Mouse (Mus musculus): Measurements from ENCODE around the gene Itsn1. TPM values are rescaled to one million over a fixed set of nuclear protein-coding genes. Genes with fewer than 3 reads are reported as not detected.

The Itsn1 gene
- polyA plus RNA-seq, 1 experiment: 12.9 TPM

DNA sequence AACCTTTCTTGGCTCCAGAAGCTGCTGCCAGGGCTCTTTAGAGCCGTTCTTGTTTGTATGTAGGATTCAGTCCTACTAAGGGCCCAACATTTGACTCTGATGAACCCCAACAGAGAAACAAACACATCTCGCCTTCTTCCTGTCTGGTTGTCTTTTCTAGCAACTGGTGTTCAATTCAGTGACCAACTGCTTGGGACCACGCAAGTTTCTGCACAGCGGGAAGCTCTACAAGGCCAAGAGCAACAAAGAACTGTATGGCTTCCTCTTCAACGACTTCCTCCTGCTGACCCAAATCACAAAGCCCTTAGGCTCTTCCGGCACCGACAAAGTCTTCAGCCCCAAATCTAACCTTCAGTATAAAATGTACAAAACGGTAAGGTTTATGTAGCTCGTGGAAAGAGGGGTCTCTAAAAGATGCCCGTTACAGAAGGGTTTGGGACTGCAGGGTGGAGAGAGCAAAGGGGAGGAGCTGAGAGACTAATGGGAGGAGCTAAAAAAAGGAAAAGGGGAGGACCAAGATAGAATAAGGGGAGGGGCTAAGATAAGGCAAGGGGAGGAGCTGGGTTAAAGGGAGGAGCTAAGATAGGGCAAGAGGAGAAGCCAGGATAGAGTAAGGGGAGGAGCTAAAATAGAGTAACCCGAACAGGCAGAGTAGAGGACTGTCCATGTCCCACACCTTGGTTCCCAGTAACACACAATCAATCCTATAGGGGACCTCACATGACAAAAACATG lies 176.2 kb downstream of the Itsn1 start:
- Histone ChIP-seq H3K27me3 (ENCODE audit: control insufficient read depth, insufficient read depth, low read length) (no peaks in the 10 kb centered on the region), H3K27ac (ENCODE audit: control insufficient read depth, insufficient read depth, low read length) (no peak overlapping the region), H3K36me3 (ENCODE audit: control insufficient read depth, insufficient read depth, low read length) (no peaks in the 10 kb centered on the region), H3K4me1 (replicated peaks; ENCODE audit: control insufficient read depth, insufficient read depth, low read length) (peaks cover 20% of the 10 kb centered on the region), H3K4me3 (ENCODE audit: control insufficient read depth, insufficient read depth, low read length) (no peak overlapping the region)
- 67% methylated on average over 11 of the region's 11 CpGs for WGBS
- TF ChIP-seq CTCF (IDR thresholded peaks at IDR 0.05; ENCODE audit: borderline replicate concordance, control insufficient read depth, extremely low read depth, insufficient read depth, low read length, poor library complexity): no peak
- TF ChIP-seq POLR2A (IDR thresholded peaks at IDR 0.05; ENCODE audit: control insufficient read depth, extremely low read depth, insufficient read depth, low read length, poor library complexity): no peak
- no peak for DNase-seq

DNA sequence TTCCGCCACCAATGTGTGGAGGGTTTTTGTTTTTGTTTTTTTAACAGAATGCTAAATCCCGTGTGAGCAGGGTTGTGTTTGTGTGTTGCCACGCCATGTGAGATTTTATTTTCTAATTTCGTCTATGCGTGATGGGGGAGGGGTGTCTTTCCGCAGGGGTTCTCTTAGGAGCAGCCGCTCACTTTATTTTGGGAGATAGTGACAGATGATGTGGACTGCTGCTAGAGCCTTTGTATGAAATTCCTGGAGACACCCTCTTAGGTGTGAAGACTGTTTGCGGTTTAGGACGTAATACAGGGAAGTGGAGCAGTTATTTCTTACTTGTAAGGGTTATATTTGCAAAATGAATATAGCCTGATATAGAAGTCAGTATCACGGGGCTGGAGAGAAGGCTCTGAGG lies 176.9 kb downstream of the Itsn1 start:
- Histone ChIP-seq H3K4me1 (replicated peaks; ENCODE audit: control insufficient read depth, insufficient read depth, low read length) (peaks cover 20% of the 10 kb centered on the region), H3K27me3 (ENCODE audit: control insufficient read depth, insufficient read depth, low read length) (no peaks in the 10 kb centered on the region), H3K36me3 (ENCODE audit: control insufficient read depth, insufficient read depth, low read length) (no peaks in the 10 kb centered on the region), H3K27ac (ENCODE audit: control insufficient read depth, insufficient read depth, low read length) (no peak overlapping the region), H3K4me3 (ENCODE audit: control insufficient read depth, insufficient read depth, low read length) (no peak overlapping the region)
- no peak for DNase-seq
- WGBS: 93% methylated on average over 10 of the region's 10 CpGs
- TF ChIP-seq POLR2A (IDR thresholded peaks at IDR 0.05; ENCODE audit: control insufficient read depth, extremely low read depth, insufficient read depth, low read length, poor library complexity): no peak
- no peak for TF ChIP-seq CTCF (IDR thresholded peaks at IDR 0.05; ENCODE audit: borderline replicate concordance, control insufficient read depth, extremely low read depth, insufficient read depth, low read length, poor library complexity)

DNA sequence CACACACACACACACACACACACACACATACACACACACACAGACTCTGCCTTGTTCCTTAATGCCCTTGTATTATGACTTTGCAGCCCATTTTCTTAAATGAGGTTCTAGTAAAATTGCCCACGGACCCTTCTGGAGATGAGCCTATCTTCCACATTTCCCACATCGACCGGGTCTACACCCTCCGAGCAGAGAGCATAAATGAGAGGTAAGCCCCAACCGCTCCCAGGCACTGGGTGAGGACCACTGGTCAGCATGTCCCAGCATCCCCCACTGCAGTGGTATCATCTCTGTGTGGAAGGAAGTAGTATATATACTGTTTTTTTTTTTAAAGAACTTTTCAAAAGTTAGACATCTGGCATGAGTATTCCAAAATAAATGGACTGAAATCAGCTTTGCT lies 177.6 kb downstream of the Itsn1 start:
- H3K4me3 ChIP-seq (ENCODE audit: control insufficient read depth, insufficient read depth, low read length): no peak overlapping the region
- no peaks in the 10 kb centered on the region for H3K36me3 ChIP-seq (ENCODE audit: control insufficient read depth, insufficient read depth, low read length)
- H3K27me3 ChIP-seq (ENCODE audit: control insufficient read depth, insufficient read depth, low read length): no peaks in the 10 kb centered on the region
- no peak for DNase-seq
- peaks cover 20% of the 10 kb centered on the region for H3K4me1 ChIP-seq (replicated peaks; ENCODE audit: control insufficient read depth, insufficient read depth, low read length)
- 95% methylated on average over 5 of the region's 5 CpGs for WGBS
- TF ChIP-seq POLR2A (IDR thresholded peaks at IDR 0.05; ENCODE audit: control insufficient read depth, extremely low read depth, insufficient read depth, low read length, poor library complexity) (no peak), CTCF (IDR thresholded peaks at IDR 0.05; ENCODE audit: borderline replicate concordance, control insufficient read depth, extremely low read depth, insufficient read depth, low read length, poor library complexity) (no peak)
- H3K27ac ChIP-seq (ENCODE audit: control insufficient read depth, insufficient read depth, low read length): no peak overlapping the region

DNA sequence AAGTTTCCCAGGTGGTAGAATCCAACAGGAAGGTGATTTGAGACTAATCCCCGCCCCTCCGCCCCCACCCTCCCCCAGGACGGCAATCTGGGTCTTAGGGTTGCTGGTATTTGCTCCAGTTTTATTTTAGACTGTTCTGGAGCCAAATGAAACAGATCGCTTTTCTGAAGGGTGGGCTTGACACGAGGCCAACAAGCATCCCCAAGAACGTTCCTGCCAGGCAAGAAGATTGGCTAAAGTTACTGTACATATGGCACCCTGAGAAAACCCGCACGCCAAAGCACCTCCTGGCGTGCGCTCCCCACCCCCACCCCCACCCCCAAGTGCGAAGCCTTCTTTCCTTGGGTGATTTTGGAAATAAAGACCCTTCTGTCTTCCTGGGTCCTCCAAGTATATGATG lies 178.1 kb downstream of the Itsn1 start:
- Histone ChIP-seq H3K4me1 (replicated peaks; ENCODE audit: control insufficient read depth, insufficient read depth, low read length) (peaks cover 20% of the 10 kb centered on the region), H3K27me3 (ENCODE audit: control insufficient read depth, insufficient read depth, low read length) (no peaks in the 10 kb centered on the region), H3K27ac (ENCODE audit: control insufficient read depth, insufficient read depth, low read length) (no peak overlapping the region), H3K4me3 (ENCODE audit: control insufficient read depth, insufficient read depth, low read length) (no peak overlapping the region), H3K36me3 (ENCODE audit: control insufficient read depth, insufficient read depth, low read length) (no peaks in the 10 kb centered on the region)
- TF ChIP-seq POLR2A (IDR thresholded peaks at IDR 0.05; ENCODE audit: control insufficient read depth, extremely low read depth, insufficient read depth, low read length, poor library complexity) (no peak), CTCF (IDR thresholded peaks at IDR 0.05; ENCODE audit: borderline replicate concordance, control insufficient read depth, extremely low read depth, insufficient read depth, low read length, poor library complexity) (no peak)
- no peak for DNase-seq
- WGBS: 93% methylated on average over 11 of the region's 11 CpGs

DNA sequence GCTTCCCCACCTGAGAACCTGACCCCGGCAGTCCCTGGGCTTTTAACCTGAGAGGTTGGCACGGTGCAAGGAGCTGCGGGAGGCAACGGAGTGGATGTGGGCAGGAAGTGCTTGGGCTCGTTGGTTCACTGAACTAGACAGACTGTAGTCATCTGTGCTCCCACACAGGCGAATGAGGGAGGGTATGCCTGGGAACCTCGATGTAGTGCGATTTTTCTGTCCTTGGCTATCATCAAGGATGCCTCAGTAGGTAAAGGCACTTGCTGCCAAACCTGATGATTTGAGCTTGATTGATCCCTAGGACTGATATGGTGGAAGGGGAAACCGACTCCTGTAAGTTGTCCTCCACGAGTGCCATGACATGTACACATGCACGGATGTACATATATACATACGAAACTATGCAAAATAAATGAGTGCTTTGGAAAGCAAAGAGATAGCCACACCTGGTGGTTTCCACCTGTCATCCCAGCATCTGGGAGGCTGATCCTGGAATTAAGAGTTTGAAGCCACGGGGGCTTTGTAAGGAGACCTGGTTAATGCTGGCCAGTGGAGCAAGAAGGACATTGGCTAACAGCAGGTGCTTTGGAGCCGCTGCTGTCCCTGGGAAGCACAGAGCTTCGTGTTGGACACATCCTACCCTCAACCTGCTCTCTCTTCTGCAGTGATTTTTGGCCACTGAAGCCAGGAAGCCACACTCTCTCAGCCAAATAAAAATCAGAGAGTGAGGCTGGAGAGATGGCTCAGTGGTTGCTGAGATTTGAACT lies 180.7 kb downstream of the Itsn1 start:
- Histone ChIP-seq H3K4me1 (replicated peaks; ENCODE audit: control insufficient read depth, insufficient read depth, low read length) (peaks cover 13% of the 10 kb centered on the region), H3K27me3 (ENCODE audit: control insufficient read depth, insufficient read depth, low read length) (no peaks in the 10 kb centered on the region), H3K4me3 (ENCODE audit: control insufficient read depth, insufficient read depth, low read length) (no peak overlapping the region), H3K36me3 (ENCODE audit: control insufficient read depth, insufficient read depth, low read length) (no peaks in the 10 kb centered on the region), H3K27ac (ENCODE audit: control insufficient read depth, insufficient read depth, low read length) (no peak overlapping the region)
- WGBS: 56% methylated on average over 15 of the region's 15 CpGs
- DNase-seq: no peak
- TF ChIP-seq POLR2A (IDR thresholded peaks at IDR 0.05; ENCODE audit: control insufficient read depth, extremely low read depth, insufficient read depth, low read length, poor library complexity) (no peak), CTCF (IDR thresholded peaks at IDR 0.05; ENCODE audit: borderline replicate concordance, control insufficient read depth, extremely low read depth, insufficient read depth, low read length, poor library complexity) (no peak)

DNA sequence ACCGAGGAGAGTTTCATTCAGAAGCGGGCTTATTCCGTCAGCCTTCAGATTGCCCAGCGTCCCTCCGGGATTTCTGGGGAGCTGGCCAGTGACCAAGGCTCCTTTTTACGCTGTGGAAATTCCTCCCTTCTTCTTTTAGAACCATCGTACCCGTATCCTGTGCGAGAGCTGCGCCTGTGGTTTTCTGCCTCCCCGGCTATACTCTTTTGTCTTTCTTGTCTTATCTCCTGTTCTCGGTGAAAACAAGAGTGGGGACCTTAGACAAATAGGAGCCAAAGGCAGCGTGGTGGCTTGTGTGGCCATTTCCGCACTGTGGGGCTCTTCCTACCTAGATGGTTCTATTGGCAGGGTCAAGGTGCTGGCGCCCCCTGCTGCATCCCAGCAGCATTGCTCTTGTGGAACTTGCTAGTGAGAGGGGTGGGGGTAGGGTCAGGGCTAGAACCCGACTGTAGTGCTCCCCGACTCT lies 188.6 kb downstream of the Itsn1 start:
- Histone ChIP-seq H3K27me3 (ENCODE audit: control insufficient read depth, insufficient read depth, low read length) (no peaks in the 10 kb centered on the region), H3K27ac (ENCODE audit: control insufficient read depth, insufficient read depth, low read length) (no peak overlapping the region), H3K36me3 (ENCODE audit: control insufficient read depth, insufficient read depth, low read length) (no peaks in the 10 kb centered on the region), H3K4me3 (ENCODE audit: control insufficient read depth, insufficient read depth, low read length) (peak overlapping the region; percentile 19; the same call in 1 of the 2 replicates), H3K4me1 (replicated peaks; ENCODE audit: control insufficient read depth, insufficient read depth, low read length) (peaks cover 6% of the 10 kb centered on the region)
- WGBS: 7% methylated on average over 17 of the region's 17 CpGs
- peak; percentile 86 for DNase-seq
- TF ChIP-seq CTCF (IDR thresholded peaks at IDR 0.05; ENCODE audit: borderline replicate concordance, control insufficient read depth, extremely low read depth, insufficient read depth, low read length, poor library complexity): peak; percentile 93
- TF ChIP-seq POLR2A (IDR thresholded peaks at IDR 0.05; ENCODE audit: control insufficient read depth, extremely low read depth, insufficient read depth, low read length, poor library complexity): no peak
